27 mouse cellular contexts compared by ENCODE assay signal in genomic region chr13:67743896-67744295, GRCm38 (mm10).
"Had no signal": no experiment of that assay in that cellular context is flagged by ENCODE, and none has a peak within 500 bp of the region (broad histone marks: within the 10 kb centered on the region; RNA-seq: fewer than 3 reads in every experiment).

No protein-coding gene starts in this region.

- H3K4me1 ChIP-seq: heart, embryonic 10.5 days; heart, embryonic 12.5 days; hindbrain, embryonic 10.5 days; hindbrain, embryonic 12.5 days; intestine, embryonic 15.5 days; limb, embryonic 10.5 days; limb, embryonic 12.5 days; liver, embryonic 13.5 days had no signal

- H3K9ac ChIP-seq: heart, embryonic 12.5 days; hindbrain, embryonic 12.5 days; hindbrain, embryonic 14.5 days; intestine, embryonic 15.5 days; limb, embryonic 12.5 days; liver, embryonic 13.5 days had no signal

- H3K4me3 ChIP-seq: gastrocnemius, adult 2 months; heart, adult 2 months; heart, embryonic 10.5 days; heart, embryonic 12.5 days; hindbrain, embryonic 10.5 days; hindbrain, embryonic 12.5 days; intestine, embryonic 15.5 days; layer of hippocampus, adult 2 months; left cerebral cortex, adult 2 months; limb, embryonic 10.5 days; limb, embryonic 12.5 days; liver, embryonic 13.5 days had no signal

- H3K27ac ChIP-seq: gastrocnemius, adult 2 months; heart, adult 2 months; heart, embryonic 10.5 days; hindbrain, embryonic 10.5 days; hindbrain, embryonic 12.5 days; hindbrain, embryonic 14.5 days; intestine, embryonic 15.5 days; layer of hippocampus, adult 2 months; left cerebral cortex, adult 2 months; limb, embryonic 10.5 days; limb, embryonic 12.5 days; liver, embryonic 13.5 days had no signal

- H3K4me2 ChIP-seq: heart, embryonic 12.5 days; hindbrain, embryonic 12.5 days; hindbrain, embryonic 14.5 days; intestine, embryonic 15.5 days; limb, embryonic 12.5 days; liver, embryonic 11.5 days; liver, embryonic 13.5 days had no signal

- H3K27me3 ChIP-seq: heart, embryonic 12.5 days; hindbrain, embryonic 12.5 days; intestine, embryonic 15.5 days; limb, embryonic 12.5 days; liver, embryonic 13.5 days had no signal

- DNase-seq: gastrocnemius, adult 2 months; gastrocnemius, postnatal 10 days; gastrocnemius, postnatal 25 days; heart, adult 2 months; heart, postnatal 10 days; heart, postnatal 4 days; kidney, adult 18-20 months; kidney, adult 8-10 months; kidney, postnatal 10 days; kidney, postnatal 25 days; kidney, postnatal 4 days; liver; liver, embryonic 13.5 days had no signal

- ATAC-seq: hindbrain, embryonic 16.5 days; inflammation-experienced regulatory T-cells, adult 6 months; intestine, embryonic 15.5 days; intestine, postnatal 0 days had no signal

- H3K9me3 ChIP-seq: intestine, embryonic 15.5 days; limb, embryonic 10.5 days had no signal
